Mouse (Mus musculus) ES-E14 (cell line): Measurements from ENCODE around the gene Fsd1. TPM values are rescaled to one million over a fixed set of nuclear protein-coding genes. Genes with fewer than 3 reads are reported as not detected.

Source experiments
- DNase-seq: peaks from one replicate; pipeline ENCODE4 v3.0.0-alpha.2; 2013; ENCODE audit warnings: low read depth, low spot score
- H3K27ac ChIP-seq: 2 replicates; pipeline ENCODE4 v1.5.1; 2012; ENCODE audit warnings: low read depth, mild to moderate bottlenecking, low read length, moderate library complexity, mixed read lengths; ENCODE audit not compliant: poor library complexity, insufficient read depth, severe bottlenecking
- H3K36me3 ChIP-seq: 2 replicates; pipeline ENCODE4 v1.6.1; 2012; ENCODE audit warnings: mild to moderate bottlenecking, low read length, moderate library complexity, mixed read lengths; ENCODE audit not compliant: control insufficient read depth, poor library complexity, insufficient read depth, severe bottlenecking
- H3K4me1 ChIP-seq, 2 experiments: fragments of 150-350 bp in 1 of 2; sonication (generic) in 1 of 2; 2 replicates each; pipeline ENCODE4 v1.6.1; 2012; ENCODE audit warnings: low read length in 2 of 2, mild to moderate bottlenecking in 1 of 2, mixed read lengths in 1 of 2; ENCODE audit not compliant: control insufficient read depth in 2 of 2, insufficient read depth in 2 of 2, poor library complexity in 1 of 2
- H3K4me3 ChIP-seq, 2 experiments: fragments of 150-350 bp in 1 of 2; sonication (generic) in 1 of 2; 2 replicates each; pipeline ENCODE4 v1.5.1; 2012; ENCODE audit warnings: low read length in 2 of 2, low read depth in 1 of 2, mild to moderate bottlenecking in 1 of 2, mixed read lengths in 1 of 2; ENCODE audit not compliant: insufficient read depth in 1 of 2, poor library complexity in 1 of 2, severe bottlenecking in 1 of 2
- H3K9ac ChIP-seq: 2 replicates; pipeline ENCODE4 v1.6.1; 2012; ENCODE audit warnings: low read depth, mild to moderate bottlenecking, low read length, mixed read lengths; ENCODE audit not compliant: poor library complexity, insufficient read depth, severe bottlenecking
- H3K9me3 ChIP-seq: fragments of 150-350 bp; sonication (generic); 2 replicates; pipeline ENCODE4 v1.6.1; 2012; ENCODE audit warnings: low read depth, mild to moderate bottlenecking, low read length; ENCODE audit not compliant: control insufficient read depth, insufficient read depth
- CHD2 ChIP-seq: IDR thresholded peaks from 2 replicates; pipeline ENCODE4 v1.6.1; 2014; ENCODE audit warnings: mild to moderate bottlenecking, low read depth, low read length, inconsistent platforms
- HCFC1 ChIP-seq: IDR thresholded peaks from 2 replicates; pipeline ENCODE4 v1.6.1; 2012; ENCODE audit warnings: low read length, inconsistent platforms, borderline replicate concordance; ENCODE audit not compliant: insufficient read depth
- MAFK ChIP-seq: IDR thresholded peaks from 2 replicates; pipeline ENCODE4 v1.6.1; 2014; ENCODE audit warnings: mild to moderate bottlenecking, low read depth, low read length, inconsistent platforms; ENCODE audit not compliant: insufficient read depth
- ZC3H11A ChIP-seq: IDR thresholded peaks from 2 replicates; pipeline ENCODE4 v1.6.1; 2012; ENCODE audit warnings: low read depth, mild to moderate bottlenecking, inconsistent platforms, low read length, borderline replicate concordance
- ZNF384 ChIP-seq: IDR thresholded peaks from 2 replicates; pipeline ENCODE4 v1.6.1; 2012; ENCODE audit warnings: low read depth, low read length, inconsistent platforms
- in situ Hi-C, 2 experiments: fragments of 600-800 bp; cut with MboI; formaldehyde crosslinking; loops; one replicate each; pipeline ENCODE4 v1.15.1; 2025; ENCODE audit warnings: low sequenced_read_pairs in 2 of 2, inconsistent platforms in 1 of 2; ENCODE audit not compliant: unreplicated experiment in 2 of 2
- total RNA-seq: library from RNA; depleted of rRNA; stranded (reverse); fragments of 300-350 nt; gene quantifications from 2 replicates; pipeline ENCODE4 v1.2.3, GENCODE M21; 2012

Gene Fsd1
- total RNA-seq, 1 experiment: 24.2 TPM

GRCm38 (mm10) chr17:56032127-56032733 lies 45.9 kb downstream of the Fsd1 start:
- Histone ChIP-seq H3K36me3 (peaks cover 26% of the 10 kb centered on the region; the same call in 1 of the 2 replicates), H3K9me3 (no peaks in the 10 kb centered on the region), H3K9ac (no peak overlapping the region), H3K4me1 (peaks cover 4 to 12% of the 10 kb centered on the region in 2 experiments), H3K4me3 (no peak overlapping the region), H3K27ac (no peak overlapping the region)
- TF ChIP-seq CHD2: no peak
- no peak for TF ChIP-seq MAFK
- no peak for TF ChIP-seq HCFC1
- TF ChIP-seq ZC3H11A: no peak
- TF ChIP-seq ZNF384: no peak
- in situ Hi-C loops: no loop called here
- no peak for DNase-seq

DNA sequence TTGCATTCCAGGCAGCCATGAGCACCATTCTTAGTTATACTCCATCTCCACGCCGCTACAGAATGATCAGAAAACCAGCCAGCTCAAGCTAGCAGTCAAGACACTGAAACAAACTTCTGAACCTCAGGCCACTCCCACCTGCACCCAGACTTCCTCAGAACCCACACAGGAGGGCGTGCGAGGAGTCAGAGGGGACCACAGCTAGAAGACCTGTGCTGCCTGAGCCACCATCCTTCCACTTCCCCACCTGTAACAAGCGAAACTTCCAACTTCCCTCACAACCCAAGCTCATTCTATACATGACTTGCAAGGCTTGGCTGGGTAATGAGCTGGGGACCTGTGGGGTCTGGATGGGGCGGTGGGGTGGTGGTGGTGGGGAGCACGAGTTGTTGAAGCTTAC lies 46.5 kb downstream of the Fsd1 start:
- Histone ChIP-seq H3K4me1 (peaks cover 4 to 12% of the 10 kb centered on the region in 2 experiments), H3K9ac (0 out of 2 replicates have a peak overlapping the region, but pooled peaks have one; percentile 16), H3K36me3 (peaks cover 26% of the 10 kb centered on the region; the same call in 1 of the 2 replicates), H3K4me3 (no peak overlapping the region), H3K27ac (no peak overlapping the region), H3K9me3 (no peaks in the 10 kb centered on the region)
- in situ Hi-C loops: no loop called here
- TF ChIP-seq CHD2 (no peak), ZNF384 (no peak), MAFK (no peak), HCFC1 (no peak), ZC3H11A (no peak)
- no peak for DNase-seq

GRCm38 (mm10) chr17:56034040-56034725 lies 47.9 kb downstream of the Fsd1 start:
- H3K9me3 ChIP-seq: no peaks in the 10 kb centered on the region
- in situ Hi-C loops: no loop called here
- no peak overlapping the region for H3K9ac ChIP-seq
- peaks cover 4 to 12% of the 10 kb centered on the region in 2 experiments for H3K4me1 ChIP-seq
- no peak for DNase-seq
- TF ChIP-seq MAFK (no peak), CHD2 (no peak), ZC3H11A (no peak), HCFC1 (no peak), ZNF384 (no peak)
- H3K27ac ChIP-seq: no peak overlapping the region
- no peak overlapping the region for H3K4me3 ChIP-seq
- H3K36me3 ChIP-seq: peaks cover 21% of the 10 kb centered on the region; the same call in 1 of the 2 replicates

- Histone ChIP-seq H3K4me3 (no peak overlapping the region), H3K9ac (peak overlapping the region; percentile 22; the same call in 1 of the 2 replicates), H3K9me3 (no peaks in the 10 kb centered on the region), H3K36me3 (peaks cover 20% of the 10 kb centered on the region; the same call in 1 of the 2 replicates), H3K4me1 (peaks cover 4 to 12% of the 10 kb centered on the region in 2 experiments), H3K27ac (no peak overlapping the region)
- no peak for DNase-seq
- in situ Hi-C loops: no loop called here
- TF ChIP-seq CHD2: no peak
- TF ChIP-seq HCFC1: no peak
- no peak for TF ChIP-seq ZNF384
- TF ChIP-seq MAFK: no peak
- no peak for TF ChIP-seq ZC3H11A
These were observed 48.4 kb downstream of the Fsd1 start for GRCm38 (mm10) chr17:56034726-56035100.
